Mouse (Mus musculus): ENCODE data around the gene Tfap2d. TPM values are rescaled to one million over a fixed set of nuclear protein-coding genes. Genes with fewer than 3 reads are reported as not detected.

Gene Tfap2d
- polyA plus RNA-seq (2015; fragmentation: Illumina TruSeq; extraction: RNeasy Lipid Tissue Mini Kit (QIAGEN cat#74804); ENCODE audit: insufficient read depth, low replicate concordance): not detected

DNA sequence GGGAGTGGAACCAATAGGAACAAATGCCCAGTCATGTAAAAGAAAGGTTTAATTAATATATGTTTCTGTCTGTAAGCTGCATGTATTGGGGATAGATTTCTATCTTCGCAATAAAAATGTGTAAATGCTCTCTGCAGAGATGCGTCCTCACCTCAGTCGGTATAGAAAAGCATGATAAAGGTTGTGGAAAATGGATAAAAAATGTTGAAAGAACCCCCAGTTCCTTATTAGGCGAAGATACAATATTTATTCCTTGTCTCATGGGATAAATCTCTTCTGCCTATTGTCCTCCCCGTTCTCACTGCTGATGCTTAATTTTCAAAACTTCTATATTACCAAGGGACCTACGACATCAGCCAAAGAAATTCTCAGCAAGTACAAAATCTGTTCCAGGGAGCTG lies at the start of gene Tfap2d:
Gene Tfap2d, plus strand, starts transcription at position 392 of the 400 bp plus-strand sequence.

DNA sequence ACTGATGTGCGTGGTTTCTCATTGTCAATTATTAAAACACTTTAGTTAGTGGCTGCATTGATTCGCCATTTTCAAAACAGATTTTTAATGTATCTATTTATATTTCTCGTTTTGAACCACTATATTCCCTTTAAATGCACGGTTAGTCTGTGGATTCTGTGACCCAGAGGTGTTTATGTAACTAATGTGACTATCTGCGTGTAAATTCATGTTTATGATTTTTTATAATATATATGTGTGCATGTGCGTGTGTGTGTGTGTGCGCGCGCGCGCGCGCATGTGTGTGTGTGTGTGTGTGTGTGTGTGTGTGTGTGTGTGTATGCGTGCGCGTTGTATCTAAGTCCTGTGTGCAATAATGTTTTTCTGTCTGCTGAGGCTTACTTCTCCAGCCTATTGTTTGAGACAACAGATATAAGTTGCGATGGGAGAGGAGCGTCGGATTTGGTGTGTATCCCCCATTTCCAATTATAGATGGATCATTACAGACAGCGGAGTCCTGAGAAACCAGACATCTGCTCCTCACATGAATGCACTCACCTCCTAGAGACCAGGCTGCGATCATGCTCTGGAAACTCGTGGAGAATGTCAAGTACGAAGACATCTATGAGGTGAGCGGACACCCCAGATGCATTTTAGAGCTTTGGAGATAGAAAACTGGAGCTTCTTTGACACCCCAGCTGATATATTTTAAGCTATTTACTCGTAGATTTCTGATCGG lies 106.0 kb downstream of the Tfap2d start, which contains the start of gene Tfap2b:
Gene Tfap2b, plus strand, starts transcription at position 274 of the 718 bp plus-strand sequence.

Other genes with a start within 250 kb of the Tfap2d start
- not detected for gene Tfap2b, start 105.9 kb downstream of the Tfap2d start, polyA plus RNA-seq (2015; fragmentation: Illumina TruSeq; extraction: RNeasy Lipid Tissue Mini Kit (QIAGEN cat#74804); ENCODE audit: insufficient read depth, low replicate concordance)